Comparison of ENCODE assay signal across 28 mouse cellular contexts in genomic region chr17:34517252-34517651, GRCm38 (mm10). TPM values are rescaled to one million over a fixed set of nuclear protein-coding genes. Genes with fewer than 3 reads are reported as not detected.
DNase-seq lines count a peak whose midpoint lies in the region; ATAC-seq and TF ChIP-seq lines count a peak whose summit lies in the region.
"Had no signal": no experiment of that assay in that cellular context is flagged by ENCODE, and none has a peak within 500 bp of the region (broad histone marks: within the 10 kb centered on the region; RNA-seq: fewer than 3 reads in every experiment).

Gene Btnl6 (minus strand): TSS chr17:34517352.

- no peaks in the 10 kb centered on the region for H3K4me1 ChIP-seq in intestine, embryonic 15.5 days (replicated peaks)
- H3K4me1 ChIP-seq in intestine, postnatal 0 days (replicated peaks; ENCODE audit: control insufficient read depth, insufficient read depth, low read length) = no peaks in the 10 kb centered on the region
- peaks cover 5% of the 10 kb centered on the region for H3K4me1 ChIP-seq in small intestine, adult 2 months (ENCODE audit: control insufficient read depth, insufficient read depth, insufficient read length, low read length)
- no peaks in the 10 kb centered on the region for H3K4me1 ChIP-seq in neural tube, embryonic 15.5 days
- H3K4me1 ChIP-seq: embryonic facial prominence, embryonic 10.5 days; embryonic facial prominence, embryonic 12.5 days; forebrain, embryonic 13.5 days had no signal

- WGBS in intestine, embryonic 15.5 days = 90% methylated on average over 4 of the region's 4 CpGs
- 68% methylated on average over 4 of the region's 4 CpGs for WGBS in intestine, postnatal 0 days
- WGBS in small intestine, adult 2 months = 60% methylated on average over 4 of the region's 4 CpGs
- WGBS in neural tube, embryonic 15.5 days = 91% methylated on average over 4 of the region's 4 CpGs

- ATAC-seq in intestine, embryonic 15.5 days = no peak
- ATAC-seq in intestine, postnatal 0 days = no peak
- no peak for ATAC-seq in neural tube, embryonic 15.5 days (ENCODE audit: low FRiP score)
- ATAC-seq: activated CD4-positive, CD25-positive, alpha-beta regulatory T cell, adult 4 months; CD4-positive, CD25-positive, alpha-beta regulatory T cell, adult 4 months; forebrain, embryonic 13.5 days; Patski had no signal

- H3K4me3 ChIP-seq in intestine, embryonic 15.5 days (replicated peaks) = 0 out of 2 replicates have a peak within 1 kb of the TSS, but pooled peaks have one; percentile 6
- H3K4me3 ChIP-seq in intestine, postnatal 0 days (ENCODE audit: low read depth, low read length) = peak within 1 kb of the TSS; percentile 35
- H3K4me3 ChIP-seq in small intestine, adult 2 months (ENCODE audit: low read depth, low read length) = peak within 1 kb of the TSS; percentile 69
- no peak within 1 kb of the TSS for H3K4me3 ChIP-seq in neural tube, embryonic 15.5 days (replicated peaks)
- H3K4me3 ChIP-seq: embryonic facial prominence, embryonic 10.5 days; embryonic facial prominence, embryonic 12.5 days; forebrain, embryonic 13.5 days had no signal

- peak within 1 kb of the TSS; percentile 13; the same call in 1 of the 2 replicates for H3K9ac ChIP-seq in intestine, embryonic 15.5 days
- H3K9ac ChIP-seq in intestine, postnatal 0 days (ENCODE audit: low read depth, low read length) = peak within 1 kb of the TSS; percentile 65
- no peak within 1 kb of the TSS for H3K9ac ChIP-seq in neural tube, embryonic 15.5 days (replicated peaks)
- H3K9ac ChIP-seq: embryonic facial prominence, embryonic 12.5 days; forebrain, embryonic 13.5 days had no signal

- no peaks in the 10 kb centered on the region for H3K9me3 ChIP-seq in intestine, embryonic 15.5 days
- no peaks in the 10 kb centered on the region for H3K9me3 ChIP-seq in intestine, postnatal 0 days (ENCODE audit: control insufficient read depth)
- no peaks in the 10 kb centered on the region for H3K9me3 ChIP-seq in neural tube, embryonic 15.5 days (replicated peaks)
- H3K9me3 ChIP-seq: embryonic facial prominence, embryonic 10.5 days; embryonic facial prominence, embryonic 12.5 days; forebrain, embryonic 13.5 days; G1E had no signal

- H3K27me3 ChIP-seq in intestine, embryonic 15.5 days (replicated peaks) = 0 out of 2 replicates have a peak, but pooled peaks cover 2% of the 10 kb centered on the region
- H3K27me3 ChIP-seq in intestine, postnatal 0 days (replicated peaks; ENCODE audit: control insufficient read depth, insufficient read depth, low read length) = no peaks in the 10 kb centered on the region
- H3K27me3 ChIP-seq in small intestine, adult 2 months (ENCODE audit: control insufficient read depth, insufficient read depth, low read length) = no peaks in the 10 kb centered on the region
- H3K27me3 ChIP-seq in neural tube, embryonic 15.5 days (replicated peaks) = no peaks in the 10 kb centered on the region
- H3K27me3 ChIP-seq: embryonic facial prominence, embryonic 12.5 days; forebrain, embryonic 13.5 days had no signal

- DNase-seq in heart, adult 11 months = peak; percentile 81
- DNase-seq in heart, postnatal 10 days = no peak
- no peak for DNase-seq in gastrocnemius, postnatal 4 days (ENCODE audit: low spot score in 2 of 2)
- DNase-seq: adrenal gland, adult 8-10 months; adrenal gland, postnatal 14 days; adrenal gland, postnatal 36 days; B cell, adult 2 months; cerebellum, adult 11-12 months; cerebellum, adult 2 months; cerebellum, adult 9-10 months; cerebellum, postnatal 10 days; cerebellum, postnatal 25 days had no signal

- intact Hi-C loops in heart, postnatal 10 days (cut with DNase I) = no loop called here

- no peak for TF ChIP-seq CTCF in intestine, postnatal 0 days (IDR thresholded peaks at IDR 0.05; ENCODE audit: low read depth)
- TF ChIP-seq CTCF in small intestine, adult 2 months (IDR thresholded peaks at IDR 0.05; ENCODE audit: extremely low read depth, insufficient read length, insufficient replicate concordance, low read depth, low read length) = no peak

- TF ChIP-seq POLR2A in small intestine, adult 2 months (IDR thresholded peaks at IDR 0.05; ENCODE audit: low read depth, low read length) = no peak

- peak within 1 kb of the TSS; percentile 62 for H3K27ac ChIP-seq in intestine, embryonic 15.5 days
- peak within 1 kb of the TSS; percentile 88 for H3K27ac ChIP-seq in intestine, postnatal 0 days (ENCODE audit: low read depth, low read length)
- peak within 1 kb of the TSS; percentile 97 for H3K27ac ChIP-seq in small intestine, adult 2 months (ENCODE audit: insufficient read depth, low read depth, low read length)
- no peak within 1 kb of the TSS for H3K27ac ChIP-seq in neural tube, embryonic 15.5 days (replicated peaks)
- H3K27ac ChIP-seq: embryonic facial prominence, embryonic 10.5 days; embryonic facial prominence, embryonic 12.5 days; forebrain, embryonic 13.5 days had no signal

- H3K4me2 ChIP-seq in intestine, embryonic 15.5 days (replicated peaks) = peak within 1 kb of the TSS; percentile 22
- peak within 1 kb of the TSS; percentile 62 for H3K4me2 ChIP-seq in intestine, postnatal 0 days (replicated peaks; ENCODE audit: low read depth)
- H3K4me2 ChIP-seq in neural tube, embryonic 15.5 days = no peak within 1 kb of the TSS
- H3K4me2 ChIP-seq: embryonic facial prominence, embryonic 12.5 days; forebrain, embryonic 13.5 days had no signal

- H3K36me3 ChIP-seq in intestine, embryonic 15.5 days = no peaks in the 10 kb centered on the region
- H3K36me3 ChIP-seq in intestine, postnatal 0 days (ENCODE audit: control insufficient read depth, insufficient read depth) = peaks cover 24% of the 10 kb centered on the region
- H3K36me3 ChIP-seq in small intestine, adult 2 months (ENCODE audit: control insufficient read depth, insufficient read depth, low read length) = peaks cover 40% of the 10 kb centered on the region
- H3K36me3 ChIP-seq in neural tube, embryonic 15.5 days = no peaks in the 10 kb centered on the region
- H3K36me3 ChIP-seq: embryonic facial prominence, embryonic 10.5 days; embryonic facial prominence, embryonic 12.5 days; G1E had no signal

RNA-seq across cellular contexts. Expression of gene Btnl6, which starts in this region (rescaled TPM):
- total RNA-seq in heart, postnatal 10 days (2021) = not detected
- polyA plus RNA-seq in intestine, embryonic 15.5 days (2015; fragmentation: Nextera tagmentation; extraction: Ambion mirVana) = 13.1 and 15.2 TPM in 2 replicates
- 85.8 and 97.6 TPM in 2 replicates for polyA plus RNA-seq in intestine, postnatal 0 days (2015; fragmentation: Nextera tagmentation; extraction: Ambion mirVana)
- 33.4 and 104 TPM in 2 replicates for polyA plus RNA-seq in small intestine, adult 2 months (2012; rRNA removed)
- total RNA-seq in gastrocnemius, postnatal 4 days (2021) = not detected
- polyA plus RNA-seq in neural tube, embryonic 15.5 days (2015; fragmentation: Nextera tagmentation; extraction: Ambion mirVana) = not detected in 2 replicates
- total RNA-seq: adrenal gland, adult 18-20 months; adrenal gland, adult 8-10 months; adrenal gland, postnatal 14 days; adrenal gland, postnatal 36 days; CH12.LX had no signal
- polyA plus RNA-seq: activated CD4-positive, CD25-positive, alpha-beta regulatory T cell, adult 4 months; cerebellum, adult 2 months; cortical plate, adult 2 months; embryonic facial prominence, embryonic 10.5 days; embryonic facial prominence, embryonic 12.5 days; embryonic facial prominence, embryonic 14.5 days; forebrain, embryonic 11.5 days; forebrain, embryonic 13.5 days; G1E; Patski had no signal

Comparison
In these comparisons a context has a peak if more than half of its experiments do, and no peak if none do; other contexts are left out.
1. RNA of gene Btnl6 (polyA plus RNA-seq): 33.4 to 104 TPM in small intestine, adult 2 months, 85.8 to 97.6 TPM in intestine, postnatal 0 days and 13.1 to 15.2 TPM in intestine, embryonic 15.5 days; not detected in neural tube, embryonic 15.5 days; every median in the first group is over 10 times any median in the second.